Mouse (Mus musculus): ENCODE results near the gene Gm49322. TPM values are rescaled to one million over a fixed set of nuclear protein-coding genes. Genes with fewer than 3 reads are reported as not detected.
A peak's percentile ranks its signal among the peaks of the same experiment; 100 is the strongest.

The Gm49322 gene
- total RNA-seq, 2 experiments from 2014 or later, result 2.0 to 3.0 TPM

- peak in 1 of 2 experiments; percentile 78 for DNase-seq (ENCODE audit: extremely low spot score in 1 of 2, low spot score in 2 of 2)
- intact Hi-C loops (cut with DNase I), result no loop called here
Measured at GRCm38 (mm10) chr10:80665016-80665380, 59.2 kb downstream of the Gm49322 start.

Small RNA genes within 50 kb of the gene (microRNA-seq; reads per million reads assigned to microRNA genes)
- 4.3 reads per million, percentile 15 among the genes with 10 or more reads in this experiment for gene Mir6912

Other genes with a start within 250 kb of the Gm49322 start
- 1 to 10 TPM; 3.1 to 5.1 TPM for gene Plk5, start 249.6 kb upstream of the Gm49322 start, total RNA-seq (2021)
- 10 to 100 TPM; 31.1 to 35.4 TPM for gene Mex3d, start 218.4 kb upstream of the Gm49322 start, total RNA-seq (2021)
- 100 to 1,000 TPM; 121 to 124 TPM for gene Mbd3, start 206.5 kb upstream of the Gm49322 start, total RNA-seq (2021)
- gene Uqcr11, start 199.2 kb upstream of the Gm49322 start, total RNA-seq (2021), result 100 to 1,000 TPM; 508 to 513 TPM
- 10 to 100 TPM; 29.6 to 31.1 TPM for gene Tcf3, start 172.4 kb upstream of the Gm49322 start, total RNA-seq (2021)
- gene Onecut3, start 111.2 kb upstream of the Gm49322 start, total RNA-seq (2021), result not detected
- under 1 TPM; 0.14 to 0.49 TPM for gene Atp8b3, start 66.9 kb upstream of the Gm49322 start, total RNA-seq (2021)
- gene Rexo1, start 44.5 kb upstream of the Gm49322 start, total RNA-seq (2021), result 10 to 100 TPM; 49.5 to 49.6 TPM
- gene Klf16, start 28.7 kb upstream of the Gm49322 start, total RNA-seq (2021), result 10 to 100 TPM; 40.1 to 46.3 TPM
- gene Abhd17a, start 15.7 kb upstream of the Gm49322 start, total RNA-seq (2021), result 100 to 1,000 TPM; 191 to 194 TPM
- 10 to 100 TPM; 37.5 to 37.9 TPM for gene Scamp4, start 3.1 kb upstream of the Gm49322 start, total RNA-seq (2021)
- 1 to 10 TPM; 4.3 TPM for gene Adat3, start 3.1 kb upstream of the Gm49322 start, total RNA-seq (2021)
- 100 to 1,000 TPM; 156 to 167 TPM for gene Csnk1g2, start 16.8 kb downstream of the Gm49322 start, total RNA-seq (2021)
- gene Btbd2, start 51.0 kb downstream of the Gm49322 start, total RNA-seq (2021), result 10 to 100 TPM; 89.6 to 91.0 TPM
- gene Mknk2, start 72.1 kb downstream of the Gm49322 start, total RNA-seq (2021), result 10 to 100 TPM; 46.1 to 47.1 TPM
- 10 to 100 TPM; 21.8 to 24.7 TPM for gene Mob3a, start 96.0 kb downstream of the Gm49322 start, total RNA-seq (2021)
- gene Izumo4, start 96.2 kb downstream of the Gm49322 start, total RNA-seq (2021), result 10 to 100 TPM; 56.3 to 63.5 TPM
- 100 to 1,000 TPM; 146 to 151 TPM for gene Ap3d1, start 136.2 kb downstream of the Gm49322 start, total RNA-seq (2021)
- 10 to 100 TPM; 59.1 to 60.1 TPM for gene Dot1l, start 149.2 kb downstream of the Gm49322 start, total RNA-seq (2021)
- 10 to 100 TPM; 39.7 to 43.1 TPM for gene Sf3a2, start 192.2 kb downstream of the Gm49322 start, total RNA-seq (2021)
- 10 to 100 TPM; 57.0 to 62.1 TPM for gene Plekhj1, start 192.6 kb downstream of the Gm49322 start, total RNA-seq (2021)
- gene Amh, start 199.2 kb downstream of the Gm49322 start, total RNA-seq (2021), result 1 to 10 TPM; 1.7 to 2.0 TPM
- gene Jsrp1, start 207.5 kb downstream of the Gm49322 start, total RNA-seq (2021), result 1 to 10 TPM; 1.6 to 2.0 TPM
- gene Oaz1, start 220.6 kb downstream of the Gm49322 start, total RNA-seq (2021), result 100 to 1,000 TPM; 414 to 433 TPM
- gene Lingo3, start 238.0 kb downstream of the Gm49322 start, total RNA-seq (2021), result 10 to 100 TPM; 25.4 to 30.9 TPM
- 10 to 100 TPM; 51.1 to 57.3 TPM for gene Lsm7, start 249.2 kb downstream of the Gm49322 start, total RNA-seq (2021)
- gene Sppl2b, start 249.3 kb downstream of the Gm49322 start, total RNA-seq (2021), result 10 to 100 TPM; 81.5 to 90.2 TPM